Comparison of ENCODE assay signal across 8 mouse cellular contexts in genomic region chr17:4994813-4995560, GRCm38 (mm10). TPM values are rescaled to one million over a fixed set of nuclear protein-coding genes. Genes with fewer than 3 reads are reported as not detected.
A peak's percentile ranks its signal among the peaks of the same experiment; 100 is the strongest.
DNase-seq lines count a peak whose midpoint lies in the region; ATAC-seq and TF ChIP-seq lines count a peak whose summit lies in the region.

No protein-coding gene starts in this region.

- peak; percentile 46 for ATAC-seq in heart, embryonic 16.5 days (replicated peaks; ENCODE audit: extremely low read depth, insufficient read depth, low FRiP score)
- ATAC-seq in lung, embryonic 14.5 days (ENCODE audit: insufficient read depth): peak; percentile 74
- ATAC-seq in neutrophil, adult 5-6 weeks (ENCODE audit: extremely low read depth, insufficient number of reproducible peaks, low FRiP score, poor library complexity, severe bottlenecking): 0 out of 2 replicates have a peak, but pooled peaks have one; percentile 14

- no peaks in the 10 kb centered on the region for H3K27me3 ChIP-seq in ES-Bruce4 (ENCODE audit: control insufficient read depth, insufficient read depth, low read length, poor library complexity, severe bottlenecking)
- peaks cover 4% of the 10 kb centered on the region for H3K27me3 ChIP-seq in forebrain, embryonic 10.5 days (ENCODE audit: poor library complexity, severe bottlenecking)
- H3K27me3 ChIP-seq in heart, embryonic 16.5 days (ENCODE audit: control insufficient read depth, insufficient read depth, low read length): no peaks in the 10 kb centered on the region
- H3K27me3 ChIP-seq in lung, embryonic 14.5 days (ENCODE audit: insufficient read depth, low read length): no peaks in the 10 kb centered on the region

- peak overlapping the region; percentile 40 for H3K27ac ChIP-seq in ES-Bruce4 (ENCODE audit: insufficient read depth, low read length)
- H3K27ac ChIP-seq in forebrain, embryonic 10.5 days: peak overlapping the region; percentile 100
- peak overlapping the region; percentile 99 for H3K27ac ChIP-seq in heart, embryonic 16.5 days (ENCODE audit: low read length)
- peak overlapping the region; percentile 100 for H3K27ac ChIP-seq in lung, embryonic 14.5 days (ENCODE audit: low read depth)

- TF ChIP-seq POLR2A in ES-Bruce4 (IDR thresholded peaks at IDR 0.05; ENCODE audit: insufficient read depth, low read length): no peak

- H3K9me3 ChIP-seq in ES-Bruce4 (replicated peaks; ENCODE audit: control insufficient read depth, insufficient read depth, low read length, poor library complexity, severe bottlenecking): 0 out of 2 replicates have a peak, but pooled peaks cover 2% of the 10 kb centered on the region
- no peaks in the 10 kb centered on the region for H3K9me3 ChIP-seq in forebrain, embryonic 10.5 days
- no peaks in the 10 kb centered on the region for H3K9me3 ChIP-seq in heart, embryonic 16.5 days (replicated peaks; ENCODE audit: control insufficient read depth, low read length)
- H3K9me3 ChIP-seq in lung, embryonic 14.5 days (ENCODE audit: low read depth, low read length): no peaks in the 10 kb centered on the region

- peak overlapping the region; percentile 75 for H3K4me3 ChIP-seq in ES-Bruce4 (ENCODE audit: low read depth, low read length)
- H3K4me3 ChIP-seq in forebrain, embryonic 10.5 days: peak overlapping the region; percentile 96
- H3K4me3 ChIP-seq in heart, embryonic 16.5 days (ENCODE audit: low read length): peak overlapping the region; percentile 82
- peak overlapping the region; percentile 96 for H3K4me3 ChIP-seq in lung, embryonic 14.5 days (ENCODE audit: low read depth, low read length)

- no peaks in the 10 kb centered on the region for H3K36me3 ChIP-seq in ES-Bruce4 (ENCODE audit: control insufficient read depth, insufficient read depth, low read length, poor library complexity, severe bottlenecking)
- no peaks in the 10 kb centered on the region for H3K36me3 ChIP-seq in forebrain, embryonic 10.5 days (replicated peaks)
- no peaks in the 10 kb centered on the region for H3K36me3 ChIP-seq in heart, embryonic 16.5 days (ENCODE audit: control insufficient read depth, insufficient read depth)
- H3K36me3 ChIP-seq in lung, embryonic 14.5 days (ENCODE audit: insufficient read depth): no peaks in the 10 kb centered on the region

- no peaks in the 10 kb centered on the region for H3K4me1 ChIP-seq in ES-Bruce4 (ENCODE audit: control insufficient read depth, insufficient read depth, low read length)
- peaks cover 62% of the 10 kb centered on the region for H3K4me1 ChIP-seq in forebrain, embryonic 10.5 days
- H3K4me1 ChIP-seq in heart, embryonic 16.5 days (ENCODE audit: control insufficient read depth, insufficient read depth, low read length): peaks cover 10% of the 10 kb centered on the region
- peaks cover 4% of the 10 kb centered on the region; the same call in 1 of the 2 replicates for H3K4me1 ChIP-seq in lung, embryonic 14.5 days (ENCODE audit: insufficient read depth)

- DNase-seq in c-Kit-negative CD71-positive TER-119-positive erythroid progenitor cells, embryonic 14.5 days (ENCODE audit: low read depth, low spot score): peak; percentile 49
- peak; percentile 73 for DNase-seq in forebrain, embryonic 10.5 days (ENCODE audit: extremely low spot score, low spot score)
- DNase-seq in kidney, postnatal 25 days: peak; percentile 63 to 88
- DNase-seq in lung, embryonic 14.5 days: peak; percentile 81
- peak; percentile 74 for DNase-seq in thymus, postnatal 0 days (ENCODE audit: low spot score)

- no peak for TF ChIP-seq EP300 in ES-Bruce4 (IDR thresholded peaks at IDR 0.05; ENCODE audit: insufficient read depth, low read depth, low read length)

- no peak for TF ChIP-seq CTCF in ES-Bruce4 (IDR thresholded peaks at IDR 0.05; ENCODE audit: low read depth, low read length)
- no peak for TF ChIP-seq CTCF in lung, embryonic 14.5 days (IDR thresholded peaks at IDR 0.05; ENCODE audit: low read depth)

- peak overlapping the region; percentile 100 for H3K9ac ChIP-seq in ES-Bruce4 (ENCODE audit: low read depth, poor library complexity, severe bottlenecking)
- peak overlapping the region; percentile 98 for H3K9ac ChIP-seq in heart, embryonic 16.5 days (ENCODE audit: low read length)
- H3K9ac ChIP-seq in lung, embryonic 14.5 days: peak overlapping the region; percentile 100

- WGBS in forebrain, embryonic 10.5 days: under 1% methylated on average over 75 of the region's 81 CpGs
- WGBS in heart, embryonic 16.5 days: under 1% methylated on average over 54 of the region's 81 CpGs
- under 1% methylated on average over 57 of the region's 81 CpGs for WGBS in lung, embryonic 14.5 days

- H3K4me2 ChIP-seq in heart, embryonic 16.5 days (ENCODE audit: low read depth, low read length): peak overlapping the region; percentile 76
- peak overlapping the region; percentile 75 for H3K4me2 ChIP-seq in lung, embryonic 14.5 days

RNA-seq across cellular contexts. Expression of gene Arid1b, which starts 0.9 kb away (rescaled TPM):
- polyA plus RNA-seq in ES-Bruce4 (2011; ENCODE audit: insufficient read depth, insufficient read length, low read depth, missing spikeins): 20.4 and 22.4 TPM in 2 replicates
- polyA plus RNA-seq in forebrain, embryonic 10.5 days (2016; fragmentation: Nextera tagmentation; extraction: Ambion mirVana): 9.1 and 9.6 TPM in 2 replicates
- 7.1 TPM in 2 replicates for polyA plus RNA-seq in heart, embryonic 16.5 days (2015; fragmentation: Nextera tagmentation; extraction: Ambion mirVana)
- 17.3 and 17.4 TPM in 2 replicates for polyA plus RNA-seq in lung, embryonic 14.5 days (2014; fragmentation: Nextera tagmentation; extraction: Ambion mirVana)
- 54.9 and 55.1 TPM in 2 replicates for total RNA-seq in neutrophil, adult 5-6 weeks (2017)
- 10.9 and 12.6 TPM in 2 replicates for polyA plus RNA-seq in thymus, postnatal 0 days (2015; fragmentation: Nextera tagmentation; extraction: Ambion mirVana)

Comparison
In these comparisons a context has a peak if more than half of its experiments do, and no peak if none do; other contexts are left out.
1. Peak in every context shown above with its lines: DNase-seq, ATAC-seq, H3K4me3 ChIP-seq and H3K27ac ChIP-seq.
2. H3K27ac ChIP-seq: peak in every context shown above with its lines; median percentile 100 in forebrain, embryonic 10.5 days; 100 in lung, embryonic 14.5 days; 99 in heart, embryonic 16.5 days; 40 in ES-Bruce4.
3. ATAC-seq: peak in every context shown above with its lines; median percentile 74 in lung, embryonic 14.5 days; 46 in heart, embryonic 16.5 days; 14 in neutrophil, adult 5-6 weeks.